In genomic region chr7:90016930-90017588, GRCm38 (mm10) we compare ENCODE assay signal across 12 mouse cellular contexts. TPM values are rescaled to one million over a fixed set of nuclear protein-coding genes. Genes with fewer than 3 reads are reported as not detected.
A peak's percentile ranks its signal among the peaks of the same experiment; 100 is the strongest.
DNase-seq lines count a peak whose midpoint lies in the region; ATAC-seq lines count a peak whose summit lies in the region.
"Had no signal": no experiment of that assay in that cellular context is flagged by ENCODE, and none has a peak within 500 bp of the region (broad histone marks: within the 10 kb centered on the region; RNA-seq: fewer than 3 reads in every experiment).

No protein-coding gene starts in this region.

- peaks cover 14% of the 10 kb centered on the region for H3K4me1 ChIP-seq in kidney, embryonic 15.5 days
- 0 out of 2 replicates have a peak, but pooled peaks cover 3% of the 10 kb centered on the region for H3K4me1 ChIP-seq in forebrain, embryonic 14.5 days (ENCODE audit: control insufficient read depth, insufficient read depth, low read length)
- H3K4me1 ChIP-seq in neural tube, embryonic 15.5 days, result no peaks in the 10 kb centered on the region
- H3K4me1 ChIP-seq: intestine, embryonic 15.5 days had no signal

- 25% methylated on average over 5 of the region's 5 CpGs for WGBS in kidney, embryonic 15.5 days
- WGBS in forebrain, embryonic 14.5 days, result 22% methylated on average over 5 of the region's 5 CpGs
- WGBS in neural tube, embryonic 15.5 days, result 36% methylated on average over 5 of the region's 5 CpGs

- no peaks in the 10 kb centered on the region for H3K36me3 ChIP-seq in kidney, embryonic 15.5 days
- H3K36me3 ChIP-seq in forebrain, embryonic 14.5 days (ENCODE audit: control insufficient read depth, insufficient read depth, low read length), result no peaks in the 10 kb centered on the region
- no peaks in the 10 kb centered on the region for H3K36me3 ChIP-seq in neural tube, embryonic 15.5 days
- H3K36me3 ChIP-seq: intestine, embryonic 15.5 days; neural tube, embryonic 12.5 days had no signal

- H3K27ac ChIP-seq in kidney, embryonic 15.5 days, result 0 out of 2 replicates have a peak overlapping the region, but pooled peaks have one; percentile 43
- H3K27ac ChIP-seq in forebrain, embryonic 14.5 days (ENCODE audit: low read depth, low read length), result no peak overlapping the region
- no peak overlapping the region for H3K27ac ChIP-seq in neural tube, embryonic 15.5 days (replicated peaks)
- H3K27ac ChIP-seq: intestine, embryonic 15.5 days; neural tube, embryonic 12.5 days had no signal

- DNase-seq in kidney, adult 18-20 months, result no peak
- DNase-seq in R1 (ENCODE audit: low read depth, low spot score), result peak; percentile 96
- no peak for DNase-seq in forebrain, embryonic 14.5 days (ENCODE audit: low spot score)
- no peak for DNase-seq in right cerebral cortex, adult 18-20 months
- no peak for DNase-seq in thymus, postnatal 36 days
- DNase-seq: cerebellum, postnatal 36 days; gastrocnemius, postnatal 10 days had no signal

- no peak overlapping the region for H3K9ac ChIP-seq in kidney, embryonic 15.5 days
- no peak overlapping the region for H3K9ac ChIP-seq in forebrain, embryonic 14.5 days (ENCODE audit: low read length)
- H3K9ac ChIP-seq in neural tube, embryonic 15.5 days (replicated peaks), result no peak overlapping the region
- H3K9ac ChIP-seq: intestine, embryonic 15.5 days; neural tube, embryonic 12.5 days had no signal

- H3K27me3 ChIP-seq in kidney, embryonic 15.5 days, result no peaks in the 10 kb centered on the region
- H3K27me3 ChIP-seq in forebrain, embryonic 14.5 days (replicated peaks; ENCODE audit: control insufficient read depth, insufficient read depth, low read length), result no peaks in the 10 kb centered on the region
- no peaks in the 10 kb centered on the region for H3K27me3 ChIP-seq in neural tube, embryonic 15.5 days (replicated peaks)
- H3K27me3 ChIP-seq: intestine, embryonic 15.5 days; neural tube, embryonic 12.5 days had no signal

- H3K4me2 ChIP-seq in kidney, embryonic 15.5 days, result 0 out of 2 replicates have a peak overlapping the region, but pooled peaks have one; percentile 7
- H3K4me2 ChIP-seq in forebrain, embryonic 14.5 days (ENCODE audit: low read length), result no peak overlapping the region
- H3K4me2 ChIP-seq in neural tube, embryonic 15.5 days, result no peak overlapping the region
- H3K4me2 ChIP-seq: intestine, embryonic 15.5 days; neural tube, embryonic 12.5 days had no signal

- ATAC-seq in kidney, embryonic 15.5 days (replicated peaks; ENCODE audit: low FRiP score), result 0 out of 2 replicates have a peak, but pooled peaks have one; percentile 52
- ATAC-seq in CD4-positive, CD25-positive, alpha-beta regulatory T cell, adult 4 months, result peak; percentile 32
- ATAC-seq in forebrain, embryonic 14.5 days, result peak; percentile 55; the same call in 1 of the 2 replicates
- no peak for ATAC-seq in neural tube, embryonic 15.5 days (ENCODE audit: low FRiP score)
- ATAC-seq: intestine, embryonic 15.5 days had no signal

- H3K9me3 ChIP-seq in kidney, embryonic 15.5 days (replicated peaks), result no peaks in the 10 kb centered on the region
- H3K9me3 ChIP-seq in forebrain, embryonic 14.5 days (replicated peaks; ENCODE audit: control insufficient read depth, low read length), result no peaks in the 10 kb centered on the region
- no peaks in the 10 kb centered on the region for H3K9me3 ChIP-seq in neural tube, embryonic 15.5 days (replicated peaks)
- H3K9me3 ChIP-seq: intestine, embryonic 15.5 days; neural tube, embryonic 12.5 days had no signal

- no peak overlapping the region for H3K4me3 ChIP-seq in kidney, embryonic 15.5 days (replicated peaks)
- H3K4me3 ChIP-seq in forebrain, embryonic 14.5 days (ENCODE audit: low read depth, low read length), result no peak overlapping the region
- H3K4me3 ChIP-seq in neural tube, embryonic 15.5 days (replicated peaks), result no peak overlapping the region
- H3K4me3 ChIP-seq: intestine, embryonic 15.5 days; neural tube, embryonic 12.5 days had no signal

RNA-seq across cellular contexts. Expression of gene Eed, which starts 36.3 kb away (rescaled TPM):
- polyA plus RNA-seq in kidney, embryonic 15.5 days (2015; fragmentation: Nextera tagmentation; extraction: Ambion mirVana), result 68.5 and 75.9 TPM in 2 replicates
- 10 to 100 TPM; 57.3 to 62.9 TPM for polyA plus RNA-seq in CD4-positive, CD25-positive, alpha-beta regulatory T cell, adult 4 months (2017; shearing (Covaris generic))
- 41.2 and 43.5 TPM in 2 replicates for polyA plus RNA-seq in forebrain, embryonic 14.5 days (2014; fragmentation: Nextera tagmentation; extraction: Ambion mirVana)
- 27.5 and 37.3 TPM in 2 replicates for polyA plus RNA-seq in neural tube, embryonic 15.5 days (2015; fragmentation: Nextera tagmentation; extraction: Ambion mirVana)
